Mouse (Mus musculus) lung, postnatal 0 days (tissue): ENCODE measurements around the gene BC034090. TPM values are rescaled to one million over a fixed set of nuclear protein-coding genes. Genes with fewer than 3 reads are reported as not detected.

Experiments
- ATAC-seq: fragments of 200-750 bp; cut with Nextera tagmentation; 2 replicates; pipeline ENCODE4 v1.8.0; 2017; ENCODE audit warnings: moderate library complexity
- DNase-seq: peaks from one replicate; pipeline ENCODE4 v3.0.0-alpha.2; 2016; ENCODE audit warnings: low spot score
- H3K27ac ChIP-seq: fragments of 300-500 bp; sonication (generic); 2 replicates; pipeline ENCODE4 v1.5.1; 2014; ENCODE audit warnings: antibody characterized with exemption, mild to moderate bottlenecking, low read length, mixed read lengths
- H3K27me3 ChIP-seq: fragments of 300-500 bp; sonication (generic); replicated peaks from 2 replicates; pipeline ENCODE4 v1.6.1; 2014; ENCODE audit warnings: low read length, mixed read lengths; ENCODE audit not compliant: insufficient read depth
- H3K36me3 ChIP-seq: fragments of 300-500 bp; sonication (generic); 2 replicates; pipeline ENCODE4 v1.6.1; 2014; ENCODE audit warnings: low read length, mixed read lengths; ENCODE audit not compliant: insufficient read depth
- H3K4me1 ChIP-seq: fragments of 300-500 bp; sonication (generic); 2 replicates; pipeline ENCODE4 v1.6.1; 2014; ENCODE audit warnings: antibody characterized with exemption, low read depth, low read length, mixed read lengths; ENCODE audit not compliant: insufficient read depth
- H3K4me2 ChIP-seq: fragments of 300-500 bp; sonication (generic); replicated peaks from 2 replicates; pipeline ENCODE4 v1.6.1; 2014; ENCODE audit warnings: low read depth, mild to moderate bottlenecking, low read length, moderate library complexity, mixed read lengths
- H3K4me3 ChIP-seq: fragments of 300-500 bp; sonication (generic); 2 replicates; pipeline ENCODE4 v1.5.1; 2014; ENCODE audit warnings: low read depth, low read length
- H3K9ac ChIP-seq: fragments of 300-500 bp; sonication (generic); replicated peaks from 2 replicates; pipeline ENCODE4 v1.6.1; 2014; ENCODE audit warnings: low read depth, mild to moderate bottlenecking
- H3K9me3 ChIP-seq: fragments of 300-500 bp; sonication (generic); 2 replicates; pipeline ENCODE4 v1.6.1; 2016; ENCODE audit warnings: low read length, mixed read lengths
- CTCF ChIP-seq: IDR thresholded peaks from 2 replicates; pipeline ENCODE4 v1.5.1; 2016; ENCODE audit warnings: antibody characterized with exemption, mild to moderate bottlenecking
- EP300 ChIP-seq: IDR thresholded peaks from 2 replicates; pipeline ENCODE4 v1.6.1; 2016; ENCODE audit warnings: antibody characterized with exemption, mild to moderate bottlenecking, control low read depth
- WGBS: fragments of 180-500 bp; shearing (Covaris S2); extraction: QIAGEN DNeasy Blood & Tissue Kit; methylation state at CpG from one replicate; pipeline ENCODE4 v1.1.7; 2014; 5-methylcytosine and 5-hydroxymethylcytosine counted together
- polyA plus RNA-seq: library from polyadenylated mRNA; unstranded; fragments of >200 nt; fragmentation: Nextera tagmentation; extraction: Ambion mirVana; gene quantifications from 2 replicates; pipeline ENCODE4 v1.2.1, GENCODE M21; 2015

BC034090 gene
- polyA plus RNA-seq, result 2.4 and 2.7 TPM in 2 replicates

DNA sequence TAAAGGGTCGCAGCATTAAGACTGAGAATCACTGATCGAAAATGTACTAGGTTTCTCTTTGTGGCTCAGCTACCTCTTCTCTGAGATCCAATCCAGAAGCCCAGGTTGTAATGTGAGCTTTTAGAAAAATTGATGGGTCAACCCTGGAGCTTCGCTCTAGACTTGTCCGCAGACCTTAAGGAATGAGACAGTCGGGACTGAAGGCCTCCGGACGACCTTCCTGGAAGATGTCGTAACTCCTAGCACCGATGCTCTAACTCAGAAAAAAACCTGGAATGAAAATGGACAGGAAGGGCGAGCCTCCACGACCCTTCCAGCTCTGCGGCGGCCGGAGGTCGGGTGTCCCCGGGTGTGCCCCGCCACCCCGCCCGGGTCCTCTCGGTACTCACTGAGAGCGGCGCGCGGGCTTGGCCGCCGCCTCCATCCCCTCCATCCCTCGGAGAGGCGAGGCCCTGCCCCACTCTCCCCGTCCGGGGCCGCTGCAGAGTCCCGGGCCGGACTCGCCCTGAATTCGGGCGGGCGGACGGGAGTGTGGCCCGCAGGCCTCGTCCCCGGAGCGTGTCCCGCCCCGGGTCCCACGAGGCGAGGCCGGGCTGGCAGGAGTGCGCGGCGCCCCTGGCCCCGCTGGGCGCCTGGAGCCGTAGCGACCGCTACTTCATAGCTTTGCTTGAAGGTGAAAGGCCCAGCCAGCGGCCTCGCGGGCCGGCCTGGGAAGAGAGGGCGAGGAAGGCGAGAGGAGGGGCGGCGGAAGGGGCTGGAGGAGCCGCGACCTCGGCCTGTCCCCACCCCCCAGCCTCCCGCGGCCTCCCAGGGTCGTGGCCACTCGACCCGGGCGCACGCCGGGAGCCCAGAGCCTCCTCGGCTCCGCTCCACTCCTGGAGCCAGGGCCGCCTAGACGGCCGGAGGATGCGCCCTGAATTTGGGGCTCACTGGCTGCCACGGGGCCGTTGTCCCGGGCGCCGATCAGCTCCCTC lies at the start of gene BC034090:
TSS of gene BC034090 (minus strand) at position 648 of the 974 bp plus-strand sequence.
- ATAC-seq (peak; percentile 86), DNase-seq (peak; percentile 63)
- H3K4me2 ChIP-seq, result peak within 1 kb of the TSS; percentile 84
- no peaks in the 10 kb centered on the region for H3K36me3 ChIP-seq
- 3% methylated on average over 64 of the region's 85 CpGs for WGBS
- peak; percentile 6; the same call in 1 of the 2 replicates for TF ChIP-seq CTCF
- TF ChIP-seq EP300, result no peak
- no peaks in the 10 kb centered on the region for H3K9me3 ChIP-seq
- H3K9ac ChIP-seq, result peak within 1 kb of the TSS; percentile 71
- H3K27ac ChIP-seq, result peak within 1 kb of the TSS; percentile 82
- H3K27me3 ChIP-seq, result 0 out of 2 replicates have a peak, but pooled peaks cover 5% of the 10 kb centered on the region
- 0 out of 2 replicates have a peak, but pooled peaks cover 5% of the 10 kb centered on the region for H3K4me1 ChIP-seq
- peak within 1 kb of the TSS; percentile 53 for H3K4me3 ChIP-seq

DNA sequence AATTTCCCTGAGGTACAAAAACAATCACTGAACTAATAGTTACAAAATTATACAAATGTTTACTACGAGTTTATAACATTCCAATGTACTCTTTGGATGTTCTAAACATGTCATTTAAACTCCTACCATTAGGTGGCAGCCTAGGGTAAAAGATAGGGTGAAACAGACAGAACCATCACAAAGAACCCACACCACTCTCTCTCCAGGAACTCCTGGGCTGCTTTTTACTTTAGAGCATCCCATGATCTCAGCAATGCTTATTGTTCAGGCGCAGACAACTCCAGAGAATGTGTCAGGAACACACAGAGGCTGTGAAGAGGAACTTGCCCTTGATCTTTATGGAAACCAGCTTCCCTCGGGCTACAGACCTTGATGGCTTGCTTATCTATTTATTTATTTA lies 49.2 kb upstream of the BC034090 start:
- no peaks in the 10 kb centered on the region for H3K9me3 ChIP-seq
- TF ChIP-seq EP300, result no peak
- peak; percentile 80 for TF ChIP-seq CTCF
- H3K27me3 ChIP-seq, result no peaks in the 10 kb centered on the region
- DNase-seq (peak; percentile 86), ATAC-seq (peak; percentile 64; the same call in 1 of the 2 replicates)
- H3K4me3 ChIP-seq, result no peak overlapping the region
- H3K27ac ChIP-seq, result no peak overlapping the region
- H3K9ac ChIP-seq, result no peak overlapping the region
- H3K4me2 ChIP-seq, result no peak overlapping the region
- peaks cover 3% of the 10 kb centered on the region; the same call in 1 of the 2 replicates for H3K36me3 ChIP-seq
- no peaks in the 10 kb centered on the region for H3K4me1 ChIP-seq
- WGBS, result 11% methylated on average over 3 of the region's 3 CpGs

DNA sequence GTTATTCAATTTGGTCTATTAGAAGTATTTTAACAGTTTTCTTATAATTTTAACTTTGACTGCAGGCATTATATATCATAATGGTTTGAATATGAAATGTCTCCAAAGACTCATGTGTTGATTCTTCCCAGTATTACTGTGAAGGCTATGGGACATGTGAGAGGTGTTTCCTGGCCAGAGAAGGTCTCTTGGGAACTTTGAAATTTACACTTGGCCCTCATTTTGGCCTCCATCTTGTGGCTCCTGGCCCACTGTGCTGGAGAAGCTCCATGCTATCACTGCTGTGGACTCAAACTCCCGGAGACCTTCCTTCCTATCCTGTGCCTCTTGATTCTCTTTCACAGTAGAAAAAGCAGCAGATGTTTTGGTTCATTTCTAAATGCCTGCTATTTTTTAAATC lies 45.2 kb upstream of the BC034090 start:
- no peak overlapping the region for H3K4me3 ChIP-seq
- no peaks in the 10 kb centered on the region for H3K27me3 ChIP-seq
- WGBS, result 92% methylated on average over 1 of the region's 1 CpGs
- TF ChIP-seq CTCF (no peak), EP300 (no peak)
- H3K27ac ChIP-seq, result no peak overlapping the region
- DNase-seq (no peak), ATAC-seq (no peak)
- no peak overlapping the region for H3K4me2 ChIP-seq
- no peak overlapping the region for H3K9ac ChIP-seq
- H3K36me3 ChIP-seq, result peaks cover 19% of the 10 kb centered on the region
- no peaks in the 10 kb centered on the region for H3K9me3 ChIP-seq
- no peaks in the 10 kb centered on the region for H3K4me1 ChIP-seq

DNA sequence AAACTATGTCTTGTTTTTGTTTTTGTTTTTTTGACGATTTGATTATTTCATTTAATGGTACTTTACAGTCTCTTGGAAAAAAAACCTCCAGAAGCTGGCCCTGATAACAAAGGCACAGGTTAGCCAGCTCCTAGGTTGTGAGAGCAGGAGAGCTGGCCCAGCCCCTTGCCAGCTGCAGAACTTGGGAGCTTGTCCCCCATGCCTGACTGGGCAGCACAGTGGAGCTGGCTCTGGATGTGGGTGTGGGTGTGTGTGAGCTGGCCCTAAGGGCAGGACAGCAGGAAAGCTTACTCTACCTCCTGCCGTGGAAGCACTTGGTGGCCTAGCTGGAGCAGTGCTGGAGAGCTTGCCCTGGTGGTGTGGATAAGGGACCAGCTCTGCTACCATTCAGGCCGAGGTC lies 43.8 kb upstream of the BC034090 start:
- no peak for ATAC-seq
- no peak for DNase-seq
- peaks cover 19% of the 10 kb centered on the region for H3K36me3 ChIP-seq
- 78% methylated on average over 3 of the region's 3 CpGs for WGBS
- no peaks in the 10 kb centered on the region for H3K27me3 ChIP-seq
- H3K27ac ChIP-seq, result no peak overlapping the region
- no peak overlapping the region for H3K4me3 ChIP-seq
- TF ChIP-seq EP300 (no peak), CTCF (no peak)
- H3K9me3 ChIP-seq, result no peaks in the 10 kb centered on the region
- no peak overlapping the region for H3K4me2 ChIP-seq
- H3K4me1 ChIP-seq, result no peaks in the 10 kb centered on the region
- no peak overlapping the region for H3K9ac ChIP-seq

DNA sequence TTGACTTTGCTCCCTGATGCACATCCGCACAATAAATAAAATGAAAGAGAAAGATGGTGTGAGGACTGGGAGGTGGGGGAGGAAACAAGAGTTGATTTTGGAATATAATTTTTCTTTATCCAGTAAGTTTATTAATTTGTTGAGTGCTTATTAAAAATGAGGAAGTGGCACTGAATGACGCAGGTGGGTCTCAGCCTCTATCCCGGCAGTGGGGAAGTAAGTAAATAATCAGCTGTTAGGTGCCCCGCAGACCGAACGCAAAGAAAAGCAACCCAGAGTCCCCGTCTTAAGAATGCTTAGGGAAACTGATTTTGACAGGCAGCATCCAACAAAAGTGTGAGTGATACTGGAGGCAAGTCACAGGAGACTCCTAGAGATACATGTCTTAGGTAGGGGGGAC lies 39.6 kb upstream of the BC034090 start:
- TF ChIP-seq EP300, result no peak
- ATAC-seq, result no peak

DNA sequence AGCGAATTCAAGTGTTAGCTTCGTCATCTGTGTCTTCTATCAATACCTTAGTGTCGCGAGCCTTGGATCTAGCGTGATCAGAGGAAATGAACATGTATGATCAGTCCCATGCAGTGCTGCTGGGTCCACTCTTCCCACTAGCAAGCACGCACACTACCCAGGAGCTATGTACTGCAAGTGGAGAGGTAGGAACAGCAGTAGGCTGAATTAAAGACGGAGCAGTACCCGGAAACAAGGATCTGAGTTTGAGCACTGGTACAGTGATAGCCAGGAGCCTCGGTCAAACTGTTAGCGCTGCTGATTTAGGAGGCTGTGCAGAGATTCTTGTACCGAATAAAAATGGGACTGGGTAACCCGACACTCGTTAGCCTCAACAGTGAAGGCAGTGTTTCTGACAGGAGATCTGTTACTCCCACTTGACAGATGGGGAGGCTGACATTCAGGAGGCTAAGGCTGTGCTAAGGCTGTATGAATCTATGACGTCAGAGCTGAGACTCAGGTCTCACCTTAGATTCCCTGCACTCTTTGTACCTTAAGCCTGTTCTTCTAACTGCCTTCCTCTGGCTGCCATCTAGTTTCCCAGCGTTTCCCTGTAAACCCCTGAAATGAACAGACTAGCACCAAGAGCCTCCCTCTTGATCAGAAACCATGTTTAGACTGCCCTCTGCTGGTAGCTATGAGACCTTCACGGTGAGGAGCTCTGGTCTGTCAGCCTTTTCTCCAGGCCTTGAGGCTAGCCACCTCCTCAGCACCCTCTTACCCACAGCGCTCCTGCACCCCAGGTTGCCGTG lies 37.0 kb upstream of the BC034090 start:
- Histone ChIP-seq H3K27me3 (no peaks in the 10 kb centered on the region), H3K4me1 (no peaks in the 10 kb centered on the region), H3K4me2 (no peak overlapping the region), H3K9me3 (no peaks in the 10 kb centered on the region), H3K4me3 (no peak overlapping the region), H3K9ac (no peak overlapping the region), H3K27ac (no peak overlapping the region), H3K36me3 (peaks cover 4% of the 10 kb centered on the region; the same call in 1 of the 2 replicates)
- no peak for TF ChIP-seq EP300
- TF ChIP-seq CTCF, result peak; percentile 93
- peak; percentile 86 for DNase-seq
- ATAC-seq, result peak; percentile 67
- WGBS, result 56% methylated on average over 18 of the region's 18 CpGs

More for the DNA sequence above, 39.6 kb upstream of the BC034090 start:
- no peak overlapping the region for H3K27ac ChIP-seq
- H3K4me1 ChIP-seq, result no peaks in the 10 kb centered on the region
- no peak for DNase-seq
- H3K4me2 ChIP-seq, result no peak overlapping the region
- H3K9me3 ChIP-seq, result no peaks in the 10 kb centered on the region
- H3K36me3 ChIP-seq, result peaks cover 23% of the 10 kb centered on the region
- no peak overlapping the region for H3K9ac ChIP-seq
- WGBS, result 75% methylated on average over 7 of the region's 7 CpGs
- H3K4me3 ChIP-seq, result no peak overlapping the region
- no peaks in the 10 kb centered on the region for H3K27me3 ChIP-seq
